Mouse (Mus musculus) macrophage (primary cell): ENCODE measurements around the gene Pitpna. TPM values are rescaled to one million over a fixed set of nuclear protein-coding genes. Genes with fewer than 3 reads are reported as not detected.

Source experiments
- H3K27ac ChIP-seq: fragments of 350-480 bp; formaldehyde crosslinking; 2 replicates; pipeline ENCODE4 v1.9.0; 2021
- H3K36me3 ChIP-seq: fragments of 350-480 bp; formaldehyde crosslinking; 2 replicates; pipeline ENCODE4 v1.9.0; 2021; ENCODE audit errors: inconsistent target
- H3K4me3 ChIP-seq: fragments of 350-480 bp; formaldehyde crosslinking; 2 replicates; pipeline ENCODE4 v1.9.0; 2021; ENCODE audit errors: inconsistent target
- H3K79me2 ChIP-seq: fragments of 350-480 bp; formaldehyde crosslinking; 2 replicates; pipeline ENCODE4 v1.9.0; 2021; ENCODE audit errors: inconsistent target
- WGBS: methylation state at CpG from one replicate; pipeline ENCODE4 v1.1.7; 2026; ENCODE audit warnings: inconsistent platforms; ENCODE audit not compliant: missing documents; 5-methylcytosine and 5-hydroxymethylcytosine counted together
- polyA plus RNA-seq: library from polyadenylated mRNA; stranded (reverse); fragments of 250-400 nt; gene quantifications from 3 replicates; pipeline ENCODE4 v1.2.4, GENCODE M21; 2018; ENCODE audit warnings: inconsistent platforms

Gene Pitpna
- polyA plus RNA-seq, 1 experiment from 2014 or later = 582 TPM

DNA sequence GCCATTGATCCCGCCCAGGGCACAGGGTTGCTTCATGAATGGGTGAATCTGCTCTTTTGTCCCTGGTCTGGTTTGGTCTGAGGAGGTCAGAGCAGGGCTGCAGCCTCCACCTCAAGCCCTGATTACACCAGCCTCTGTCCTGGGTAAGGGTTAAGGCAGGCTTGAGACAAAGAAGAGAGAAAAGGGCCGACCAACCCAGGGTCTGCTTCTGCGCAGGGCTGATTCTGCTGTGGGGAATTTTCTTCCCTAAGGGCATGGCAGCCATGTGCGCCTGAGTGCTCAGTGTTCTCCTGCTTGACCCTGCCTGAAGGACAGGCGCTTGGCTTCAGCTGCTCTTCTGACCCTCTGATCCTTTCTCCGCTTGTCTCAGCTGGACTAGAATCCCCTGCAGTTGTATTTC, 30.8 kb upstream of the Pitpna start:
- H3K36me3 ChIP-seq = peaks cover 84% of the 10 kb centered on the region
- no peak overlapping the region for H3K4me3 ChIP-seq
- whole genome bisulfite sequencing = 92% methylated on average over 6 of the region's 6 CpGs
- H3K79me2 ChIP-seq = peaks cover 100% of the 10 kb centered on the region
- H3K27ac ChIP-seq = no peak overlapping the region

DNA sequence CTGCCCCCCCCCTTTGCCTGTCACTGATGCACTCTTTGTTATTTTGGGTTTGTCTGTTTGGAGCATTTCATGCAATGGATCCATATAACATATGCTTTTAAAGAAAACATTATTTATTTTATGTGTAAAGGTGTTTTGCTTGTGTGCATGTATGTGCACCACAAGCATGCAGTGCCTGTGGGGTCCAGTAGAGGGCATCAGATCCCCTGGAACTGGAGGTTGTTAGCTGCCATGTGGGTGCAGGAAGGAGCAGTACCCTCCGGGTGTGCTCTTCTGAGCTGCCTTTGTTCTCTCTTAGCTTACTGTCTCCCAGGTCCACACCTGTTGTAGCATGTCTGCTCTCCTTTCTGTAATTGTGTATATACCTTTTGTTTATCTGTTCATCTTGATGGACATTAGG, 29.8 kb upstream of the Pitpna start:
- Histone ChIP-seq H3K79me2 (peaks cover 94% of the 10 kb centered on the region), H3K4me3 (no peak overlapping the region), H3K27ac (no peak overlapping the region), H3K36me3 (peaks cover 84% of the 10 kb centered on the region)
- WGBS = 80% methylated on average over 1 of the region's 1 CpGs

DNA sequence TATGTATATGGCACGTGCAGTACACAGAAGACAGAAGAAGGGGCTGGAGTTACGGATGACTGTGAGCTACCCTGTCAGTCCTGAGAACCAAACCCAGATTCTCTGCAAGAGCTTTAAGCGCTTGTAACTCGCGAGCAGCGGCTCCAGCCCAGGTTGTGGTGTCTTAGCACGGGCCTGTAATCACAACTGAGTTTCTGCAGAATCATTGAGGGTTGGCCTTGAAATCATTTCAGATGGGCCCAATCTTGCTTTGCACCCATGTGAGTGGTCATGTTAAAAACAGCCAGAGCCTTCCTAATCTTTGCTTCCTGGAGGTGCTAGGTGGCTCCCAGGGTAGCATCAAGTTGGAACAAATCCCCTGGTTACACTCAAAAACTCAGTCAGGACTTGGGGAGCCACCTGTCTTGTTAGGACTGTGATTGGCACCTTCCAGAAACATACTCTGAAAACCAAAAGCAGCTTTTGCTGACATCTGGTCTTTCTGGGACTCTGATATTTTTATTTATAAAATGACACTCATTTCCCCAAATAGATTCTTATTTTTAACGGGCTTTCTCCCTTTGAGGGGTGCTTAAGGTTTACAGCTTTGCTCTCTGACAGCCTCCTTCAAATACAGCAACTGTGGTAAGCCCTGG, 27.9 kb upstream of the Pitpna start:
- H3K27ac ChIP-seq = peak overlapping the region; percentile 33
- peaks cover 72% of the 10 kb centered on the region for H3K36me3 ChIP-seq
- H3K79me2 ChIP-seq = peaks cover 75% of the 10 kb centered on the region
- H3K4me3 ChIP-seq = no peak overlapping the region
- WGBS = 63% methylated on average over 8 of the region's 8 CpGs

DNA sequence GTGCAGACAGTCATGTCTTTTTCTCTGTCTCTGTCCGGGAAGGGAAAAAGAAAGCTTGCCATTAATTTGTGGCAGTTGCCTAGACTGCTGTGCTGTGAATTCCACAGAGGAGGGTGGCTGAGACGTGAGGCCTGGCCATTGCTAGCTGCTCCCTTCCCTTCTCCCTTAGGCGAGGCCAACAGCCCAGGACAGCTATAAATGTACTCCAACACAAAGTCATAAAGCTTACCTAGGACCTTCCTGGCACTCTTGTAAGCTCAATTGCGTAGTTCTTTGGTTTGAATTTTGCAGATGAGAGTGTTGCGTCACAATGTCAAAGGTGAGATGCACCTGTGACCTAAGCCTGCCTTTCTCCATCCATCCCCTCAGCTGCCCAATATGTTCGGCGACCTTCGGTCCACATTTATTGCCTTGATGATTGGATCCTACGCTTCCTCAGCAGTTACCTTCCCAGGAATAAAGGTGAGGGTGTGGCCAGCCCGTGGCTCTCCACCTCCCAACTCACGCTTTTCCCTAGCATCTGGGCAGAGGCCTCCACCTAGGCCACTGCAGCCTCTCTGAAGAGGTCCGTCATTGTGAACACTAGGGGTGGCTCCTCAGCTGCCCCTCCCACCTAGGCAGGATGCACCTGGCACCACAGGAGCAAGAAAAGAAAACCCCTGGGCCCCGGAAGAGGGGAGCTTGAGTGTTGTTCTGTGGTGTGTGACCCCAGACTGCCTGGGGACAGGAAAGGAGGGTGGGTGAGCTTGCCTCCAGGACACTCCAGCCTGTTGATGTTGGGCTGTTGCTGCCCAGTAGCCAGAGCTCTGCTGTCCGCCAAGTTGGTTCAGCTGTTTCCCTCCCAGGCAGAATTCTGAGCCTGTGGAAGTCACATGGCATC, 27.1 kb upstream of the Pitpna start:
- Histone ChIP-seq H3K36me3 (peaks cover 70% of the 10 kb centered on the region), H3K27ac (peak overlapping the region; percentile 33), H3K79me2 (peaks cover 67% of the 10 kb centered on the region), H3K4me3 (no peak overlapping the region)
- WGBS = 79% methylated on average over 13 of the region's 14 CpGs

DNA sequence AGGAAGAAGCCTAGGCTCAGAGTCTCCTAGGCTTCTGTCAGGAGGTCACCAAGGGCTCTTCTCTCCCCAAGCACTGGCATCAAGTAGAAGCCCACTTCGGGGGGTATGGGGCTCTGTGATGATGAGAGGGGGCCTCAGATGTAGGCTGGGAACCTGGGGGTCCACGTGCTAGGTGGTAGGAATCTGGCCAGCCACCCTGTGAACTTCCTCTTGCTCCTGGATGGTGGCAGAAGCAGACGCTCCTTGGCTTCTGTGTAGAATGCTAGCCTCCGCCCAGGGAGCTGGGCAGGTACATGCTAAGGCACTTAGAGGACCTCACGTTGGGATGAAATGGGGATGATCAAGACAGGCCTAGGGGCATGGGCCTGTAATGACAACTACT, 26.5 kb upstream of the Pitpna start:
- Histone ChIP-seq H3K36me3 (peaks cover 65% of the 10 kb centered on the region), H3K79me2 (peaks cover 61% of the 10 kb centered on the region), H3K4me3 (no peak overlapping the region), H3K27ac (peak overlapping the region; percentile 33)
- 69% methylated on average over 5 of the region's 5 CpGs for WGBS

DNA sequence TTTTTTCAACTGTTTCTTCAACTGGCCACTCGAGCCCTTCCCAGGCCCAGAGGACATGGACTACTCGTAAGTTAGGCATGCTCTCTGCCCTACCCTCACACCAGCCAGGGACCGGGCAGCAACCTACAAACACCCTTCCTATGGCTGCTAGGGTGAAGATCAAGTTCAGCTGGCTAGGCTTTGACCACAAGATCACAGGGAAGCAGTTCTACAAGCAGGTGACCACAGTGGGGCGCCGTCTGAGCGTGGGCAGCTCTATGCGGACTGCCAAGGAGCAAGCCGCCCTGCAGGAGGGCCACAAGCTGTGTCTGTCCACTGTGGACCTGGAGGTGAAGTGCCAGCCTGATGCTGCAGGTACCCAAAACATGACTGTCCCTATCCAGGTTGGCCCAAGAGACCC, 25.1 kb upstream of the Pitpna start:
- peak overlapping the region; percentile 97 for H3K27ac ChIP-seq
- no peak overlapping the region for H3K4me3 ChIP-seq
- peaks cover 59% of the 10 kb centered on the region for H3K79me2 ChIP-seq
- 82% methylated on average over 8 of the region's 8 CpGs for whole genome bisulfite sequencing
- peaks cover 63% of the 10 kb centered on the region for H3K36me3 ChIP-seq

DNA sequence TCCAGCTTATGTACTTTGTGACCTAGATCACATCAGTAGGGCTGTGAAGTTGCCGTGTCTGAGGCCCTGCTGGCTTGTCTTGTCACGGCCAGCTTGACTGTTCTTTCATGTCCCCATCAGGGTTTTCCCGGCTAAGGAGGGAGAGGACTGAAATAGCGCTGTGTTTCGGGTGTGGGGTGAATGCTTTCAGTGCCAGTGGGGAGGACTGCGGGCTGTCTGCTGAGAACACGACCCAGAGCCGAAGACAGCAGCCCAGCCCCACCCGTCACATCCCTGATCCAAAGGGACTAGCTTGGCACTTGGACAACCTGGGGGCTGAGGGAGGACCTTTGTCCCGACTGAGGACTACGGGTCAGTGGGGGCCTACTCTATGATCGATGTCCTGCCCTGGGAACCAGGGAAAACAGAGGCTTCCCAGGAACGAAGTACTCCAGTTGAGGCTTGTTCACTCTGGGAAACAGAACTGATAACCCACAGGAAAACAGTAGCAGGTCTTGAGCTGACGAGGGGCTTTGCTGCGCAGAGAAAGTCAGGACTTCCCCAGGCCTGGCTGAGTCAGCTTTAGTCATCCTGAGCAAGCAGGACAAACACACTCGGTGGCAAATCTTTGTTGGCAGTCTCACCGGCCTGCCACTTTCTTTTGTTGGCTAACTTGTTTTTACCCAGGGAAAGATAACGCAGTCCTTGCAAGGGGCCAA, 23.9 kb upstream of the Pitpna start:
- WGBS = 61% methylated on average over 18 of the region's 18 CpGs
- H3K27ac ChIP-seq = peak overlapping the region; percentile 97
- H3K79me2 ChIP-seq = peaks cover 59% of the 10 kb centered on the region; the same call in 1 of the 2 replicates
- no peak overlapping the region for H3K4me3 ChIP-seq
- H3K36me3 ChIP-seq = peaks cover 63% of the 10 kb centered on the region

DNA sequence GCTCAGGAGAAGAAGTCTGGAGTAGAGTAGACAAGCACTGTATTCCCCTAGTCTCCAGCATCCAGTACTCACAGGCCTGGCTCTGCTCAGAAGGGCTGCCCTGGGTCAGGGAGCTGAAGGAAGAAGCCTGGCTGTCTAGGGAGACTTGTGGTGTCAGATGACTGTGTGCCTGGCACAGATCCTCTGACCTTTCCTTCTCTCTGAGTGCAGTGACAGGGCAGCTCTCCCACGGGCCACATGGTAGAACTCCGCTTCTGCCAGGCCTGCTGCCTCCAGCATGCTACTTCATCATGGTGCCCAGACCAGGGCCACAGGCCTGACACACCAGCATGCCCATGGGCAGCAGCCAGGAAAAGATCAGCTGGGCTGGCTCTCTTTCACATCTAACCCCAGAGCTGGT, 22.0 kb upstream of the Pitpna start:
- Histone ChIP-seq H3K79me2 (peaks cover 45% of the 10 kb centered on the region; the same call in 1 of the 2 replicates), H3K4me3 (no peak overlapping the region), H3K27ac (peak overlapping the region; percentile 97), H3K36me3 (peaks cover 63% of the 10 kb centered on the region)
- WGBS = 58% methylated on average over 2 of the region's 2 CpGs

DNA sequence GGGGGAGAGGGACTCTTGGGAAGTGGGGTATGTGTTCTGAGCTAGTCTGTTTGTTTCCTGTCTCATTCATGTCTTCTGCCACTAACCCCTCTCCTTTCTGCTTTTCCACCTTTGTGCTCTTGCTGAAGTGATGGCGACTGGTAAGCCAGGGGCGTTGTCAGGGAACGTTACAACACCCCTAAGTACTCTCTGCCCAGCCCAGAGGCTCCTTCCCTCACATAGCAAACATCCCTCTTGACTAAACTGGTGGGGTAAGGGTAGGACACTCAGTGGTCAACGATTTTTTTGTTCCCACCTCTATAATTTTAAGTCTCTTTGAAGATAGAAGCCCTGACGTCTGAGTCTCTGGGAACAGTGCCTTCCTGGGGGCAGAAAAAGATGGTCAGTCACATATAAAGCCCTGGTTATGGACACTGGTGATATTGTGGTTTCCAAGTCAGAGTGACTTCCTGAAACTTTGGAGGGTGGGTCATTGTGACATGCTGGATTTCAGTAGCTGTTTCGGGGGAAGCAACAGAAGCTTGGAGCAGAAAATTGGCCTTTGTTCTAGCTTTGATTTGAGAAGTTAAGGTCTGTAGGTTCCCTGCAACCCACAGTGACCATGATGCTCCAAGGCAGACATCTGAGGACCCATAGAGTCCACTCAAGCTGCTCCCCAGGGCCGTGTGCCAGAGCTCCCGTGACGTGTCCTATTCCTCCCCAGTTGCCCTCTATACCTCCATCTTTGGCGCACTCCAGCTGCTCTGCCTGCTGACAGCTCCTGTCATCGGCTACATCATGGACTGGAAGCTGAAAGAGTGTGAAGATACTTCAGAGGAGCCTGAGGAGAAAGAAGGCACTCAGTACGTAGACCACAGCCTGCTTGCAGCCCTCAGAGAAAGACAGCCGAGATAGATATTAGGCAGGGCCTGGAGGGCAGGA, 21.4 kb upstream of the Pitpna start:
- H3K4me3 ChIP-seq = no peak overlapping the region
- H3K79me2 ChIP-seq = peaks cover 39% of the 10 kb centered on the region; the same call in 1 of the 2 replicates
- H3K27ac ChIP-seq = peak overlapping the region; percentile 97
- H3K36me3 ChIP-seq = peaks cover 61% of the 10 kb centered on the region
- 45% methylated on average over 13 of the region's 13 CpGs for WGBS

DNA sequence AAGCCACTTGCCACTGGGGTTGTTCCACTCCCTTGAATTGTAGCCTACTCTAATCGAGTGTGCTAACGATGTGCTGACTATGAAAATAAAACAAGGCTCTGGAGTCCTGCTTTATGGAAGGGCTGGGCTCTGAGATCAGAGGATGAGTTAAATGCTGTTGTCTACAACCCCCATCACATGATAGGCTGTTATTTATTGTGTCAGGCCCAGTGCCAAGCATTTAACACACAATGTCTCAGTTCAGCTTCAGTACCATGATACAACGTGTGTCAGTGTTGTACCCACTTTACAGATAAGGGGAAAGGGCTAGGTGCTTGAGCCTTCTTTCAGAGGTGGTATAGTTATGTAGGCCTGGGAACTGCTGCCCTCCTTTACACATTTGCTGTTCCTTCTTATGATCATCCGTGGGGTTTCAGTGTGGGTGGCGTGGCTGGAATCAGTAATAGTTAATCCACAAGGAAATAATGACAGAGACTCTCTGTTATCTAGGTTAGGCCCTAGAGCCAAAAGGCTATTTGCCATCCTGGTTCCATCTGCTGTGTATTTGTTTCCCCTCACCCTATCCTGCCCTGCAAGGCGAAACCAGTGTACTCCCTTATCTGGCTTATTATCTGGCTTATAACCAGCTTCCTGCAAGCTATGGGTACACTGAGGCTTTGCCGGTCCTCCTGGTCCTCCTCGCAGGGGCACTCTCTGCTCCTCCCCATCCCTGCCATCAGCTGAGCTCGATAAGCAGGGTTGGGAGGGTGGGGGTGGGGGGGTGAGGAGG, 20.4 kb upstream of the Pitpna start:
- Histone ChIP-seq H3K79me2 (peaks cover 37% of the 10 kb centered on the region; the same call in 1 of the 2 replicates), H3K36me3 (peaks cover 52% of the 10 kb centered on the region), H3K4me3 (no peak overlapping the region), H3K27ac (peak overlapping the region; percentile 97)
- WGBS = 78% methylated on average over 9 of the region's 9 CpGs

DNA sequence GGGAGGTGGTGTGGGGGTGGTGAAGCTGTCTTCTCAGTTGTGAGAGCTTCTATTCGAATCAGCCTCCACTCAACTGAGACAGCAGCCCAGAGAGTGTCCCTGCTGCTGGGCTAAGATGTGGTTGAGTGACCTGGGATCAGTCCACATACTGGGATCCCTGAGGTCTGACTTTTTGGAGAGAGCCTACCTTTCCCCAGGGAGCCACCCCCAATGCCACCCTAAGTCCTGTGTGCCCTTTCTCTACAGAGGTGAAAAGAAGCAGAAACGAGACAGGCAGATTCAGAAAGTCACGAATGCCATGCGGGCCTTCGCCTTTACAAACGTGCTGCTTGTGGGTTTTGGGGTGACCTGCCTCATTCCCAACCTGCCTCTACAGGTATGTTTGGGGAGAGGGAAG, 19.8 kb upstream of the Pitpna start:
- WGBS = 85% methylated on average over 6 of the region's 6 CpGs
- H3K36me3 ChIP-seq = peaks cover 47% of the 10 kb centered on the region
- peak overlapping the region; percentile 97 for H3K27ac ChIP-seq
- H3K4me3 ChIP-seq = no peak overlapping the region
- peaks cover 37% of the 10 kb centered on the region; the same call in 1 of the 2 replicates for H3K79me2 ChIP-seq

DNA sequence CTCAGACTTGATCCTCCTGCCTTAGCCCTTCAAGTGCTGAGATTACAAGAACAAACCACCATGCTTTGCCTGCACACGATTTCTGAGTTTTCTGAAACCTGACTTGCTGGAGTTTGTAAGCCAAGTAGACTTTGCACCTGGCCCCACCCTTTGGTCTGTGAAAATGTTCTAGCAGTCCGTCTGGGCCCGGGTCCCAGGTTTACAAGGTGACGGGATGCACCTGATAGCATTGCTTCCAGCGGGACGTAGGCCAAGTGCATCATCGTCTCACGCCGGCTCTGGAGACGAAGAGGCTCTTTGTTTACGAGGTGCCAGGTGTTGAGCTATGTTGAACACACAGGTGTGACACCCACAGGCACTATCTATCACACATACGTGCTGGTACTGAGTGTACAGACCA, 18.9 kb upstream of the Pitpna start:
- WGBS = 97% methylated on average over 12 of the region's 12 CpGs
- H3K79me2 ChIP-seq = peaks cover 37% of the 10 kb centered on the region; the same call in 1 of the 2 replicates
- no peak overlapping the region for H3K27ac ChIP-seq
- no peak overlapping the region for H3K4me3 ChIP-seq
- H3K36me3 ChIP-seq = peaks cover 44% of the 10 kb centered on the region

DNA sequence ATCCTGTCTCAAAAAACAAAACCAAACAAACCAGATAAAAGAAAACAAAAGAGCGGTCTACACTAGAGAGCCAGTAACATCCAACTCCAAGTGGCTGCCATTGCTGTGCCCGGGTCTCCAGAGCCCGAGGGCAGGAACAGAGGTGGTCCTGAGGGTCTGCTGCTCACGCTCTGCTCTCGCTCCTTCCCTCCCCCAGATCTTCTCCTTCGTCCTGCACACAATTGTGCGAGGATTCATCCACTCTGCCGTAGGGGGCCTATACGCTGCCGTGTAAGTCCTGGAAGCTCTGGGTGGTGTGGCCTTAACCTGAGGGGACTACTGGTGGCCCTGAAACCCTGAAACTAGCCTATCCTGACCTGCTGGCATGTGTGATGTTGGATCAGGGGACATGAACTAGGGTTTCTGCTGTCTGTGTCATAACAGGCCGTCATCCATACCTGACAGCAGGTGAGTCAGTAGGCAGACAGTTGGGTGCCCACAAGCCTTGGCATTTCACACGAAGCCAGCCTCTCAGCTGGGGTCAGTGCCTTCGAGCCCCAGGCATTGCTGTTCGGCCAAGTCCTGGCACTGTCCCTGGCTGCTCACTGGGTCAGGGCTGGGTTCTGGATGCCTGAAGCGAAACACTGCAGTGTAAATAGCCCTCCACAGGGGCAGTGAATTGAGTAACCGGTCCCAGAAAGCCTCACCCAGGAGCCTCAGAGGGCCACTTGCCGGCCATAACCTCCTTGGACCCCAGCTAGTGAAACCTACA, 17.3 kb upstream of the Pitpna start:
- Histone ChIP-seq H3K4me3 (no peak overlapping the region), H3K79me2 (peaks cover 37% of the 10 kb centered on the region; the same call in 1 of the 2 replicates), H3K27ac (peak overlapping the region; percentile 98), H3K36me3 (peaks cover 38% of the 10 kb centered on the region)
- WGBS = 68% methylated on average over 17 of the region's 17 CpGs
